Mouse (Mus musculus): ENCODE data around the gene Gm10337.

The Gm10337 gene

DNA sequence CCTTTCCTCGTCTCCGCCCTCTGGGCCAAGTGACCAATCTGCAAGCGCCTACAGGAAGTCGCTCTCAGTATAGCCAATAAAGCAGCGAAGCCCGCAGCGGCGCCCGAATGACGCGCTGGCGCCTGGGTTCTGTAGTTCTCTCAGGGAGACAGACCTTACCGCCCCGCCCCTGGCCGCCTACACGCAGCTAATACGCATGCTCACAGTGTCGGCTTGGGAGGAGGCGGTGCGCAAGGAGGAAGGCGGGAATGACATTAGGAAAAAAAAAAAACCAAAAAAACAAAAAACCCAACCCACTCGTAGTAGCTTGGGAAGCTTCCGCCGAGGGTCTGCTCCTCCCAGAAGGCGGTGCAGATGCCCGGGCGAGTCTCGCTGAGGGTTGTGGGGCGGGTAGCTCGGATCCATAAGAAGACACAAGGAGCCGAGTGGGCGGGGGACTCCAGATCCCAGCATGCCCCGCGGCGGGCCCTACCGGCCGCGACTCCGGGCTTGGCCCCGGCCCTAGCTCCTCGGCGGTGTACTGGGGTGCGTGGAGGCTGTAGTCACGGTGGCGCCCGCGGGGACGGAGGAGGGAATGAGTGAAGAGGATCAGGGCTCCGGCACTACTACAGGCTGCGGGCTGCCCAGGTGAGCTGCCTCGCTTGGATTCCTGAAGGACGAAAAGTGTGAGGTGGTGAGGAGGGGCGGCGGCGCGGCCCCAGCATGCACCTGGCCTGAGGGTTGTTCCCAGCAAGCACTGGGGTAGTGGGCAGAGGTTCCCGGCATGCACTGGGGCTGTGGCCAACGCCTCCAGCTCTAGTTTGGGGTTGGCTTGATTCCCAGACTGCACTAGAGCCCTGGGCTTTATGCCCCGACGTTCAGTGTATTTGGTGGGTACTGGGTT, 14.7 kb downstream of the Gm10337 start, which contains the start of gene Tarbp2:
TSS of gene Tarbp2 (plus strand) at position 217 of the 883 bp plus-strand sequence.
- peak; percentile 99 to 100 for DNase-seq

- no peak for DNase-seq
Observed at GRCm38 (mm10) chr15:102518859-102519201, 15.3 kb downstream of the Gm10337 start.

GRCm38 (mm10) chr15:102519211-102520141, 16.0 kb downstream of the Gm10337 start:
- DNase-seq: no peak

- no peak for DNase-seq
Observed at GRCm38 (mm10) chr15:102520416-102520815, 16.9 kb downstream of the Gm10337 start.

- no peak for DNase-seq
Observed at GRCm38 (mm10) chr15:102521480-102521879, 18.0 kb downstream of the Gm10337 start.

- peak; percentile 65 to 71 for DNase-seq
Observed at GRCm38 (mm10) chr15:102524892-102525485, 21.5 kb downstream of the Gm10337 start, which contains the start of gene Npff. Gene Npff (minus strand): TSS chr15:102524942.

DNA sequence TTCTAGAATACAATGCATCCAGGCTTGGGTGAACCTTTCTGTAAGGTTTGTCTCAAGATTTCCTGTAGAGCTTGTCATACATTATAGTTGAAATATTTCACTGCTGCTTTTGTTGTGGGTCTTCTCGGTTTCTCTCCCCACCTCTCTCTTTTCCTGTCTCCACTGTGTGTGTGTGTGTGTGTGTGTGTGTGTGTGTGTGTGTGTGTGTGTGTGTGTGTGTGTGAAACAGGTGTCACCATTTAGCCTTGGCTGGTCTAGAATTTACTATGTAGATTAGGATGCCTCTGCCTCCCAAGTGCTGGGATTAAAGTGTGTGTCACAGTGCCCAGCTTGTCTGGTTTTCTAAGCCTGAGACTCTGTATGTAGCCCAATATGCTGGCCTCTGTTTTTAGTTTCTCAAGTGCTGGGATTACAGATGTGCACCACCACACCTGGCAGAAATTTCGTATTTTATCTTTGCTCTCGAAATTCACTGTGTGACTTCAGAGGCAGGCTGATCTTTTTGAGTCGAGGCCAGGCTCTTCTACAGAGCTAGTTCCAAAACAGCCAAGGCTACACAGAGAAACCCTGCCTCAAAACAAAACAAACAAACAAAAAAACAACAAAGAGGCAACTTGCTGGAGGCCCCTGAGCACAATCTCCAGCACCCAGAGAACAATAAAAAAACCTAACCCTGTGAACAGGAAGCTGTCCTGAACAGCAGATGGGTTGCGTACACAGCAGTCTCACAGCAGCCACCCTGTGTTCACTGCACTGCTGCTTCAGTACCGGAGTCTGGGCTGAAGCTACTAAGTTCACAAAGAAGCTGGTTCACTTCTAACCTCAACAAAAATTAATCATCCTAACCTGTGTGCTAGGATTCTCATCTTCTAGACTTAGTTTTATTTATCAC, 22.8 kb downstream of the Gm10337 start:
- DNase-seq: peak; percentile 24 to 39

DNA sequence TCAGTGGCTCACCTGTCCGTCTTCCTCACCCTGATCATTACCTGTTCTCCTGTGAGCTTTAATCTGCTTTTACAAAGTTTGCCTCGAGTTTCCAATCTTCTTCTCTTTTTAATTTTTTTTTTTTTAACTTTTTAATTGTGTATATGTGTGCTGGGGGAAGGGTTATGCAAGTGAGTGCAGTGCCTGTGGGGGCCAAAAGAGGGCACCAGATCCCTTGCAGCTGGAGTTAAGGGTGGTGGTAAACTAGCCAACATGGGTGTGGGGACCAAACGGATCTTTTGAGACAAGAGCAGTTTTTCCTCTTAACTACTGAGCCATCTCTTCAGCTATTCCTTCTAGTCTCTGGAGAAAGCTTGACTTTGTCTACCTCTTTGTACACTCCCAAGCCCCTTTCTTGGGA, 24.4 kb downstream of the Gm10337 start:
- DNase-seq: peak in 1 of 2 experiments; percentile 31

GRCm38 (mm10) chr15:102528396-102528795, 24.9 kb downstream of the Gm10337 start:
- no peak for DNase-seq

DNA sequence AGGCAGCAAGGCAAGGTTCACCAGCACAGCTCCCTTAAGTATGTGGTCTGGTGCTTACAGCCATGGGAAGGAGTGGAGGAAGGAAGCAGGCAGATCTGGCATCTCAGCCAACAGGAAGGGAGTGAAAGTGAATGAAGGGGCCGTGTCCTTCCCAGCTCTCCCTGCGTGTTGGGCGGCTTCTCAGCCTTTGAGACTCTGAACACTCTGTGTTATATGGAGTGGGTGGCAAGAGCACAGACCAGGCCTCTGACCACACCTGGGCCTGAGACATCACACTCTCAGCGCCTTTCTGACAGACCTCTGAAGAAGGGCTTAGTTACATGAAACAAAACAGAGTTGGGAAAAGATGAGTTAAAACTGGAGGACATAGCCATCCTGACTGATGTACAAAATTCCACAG, 27.0 kb downstream of the Gm10337 start:
- no peak for DNase-seq

- DNase-seq: no peak
Observed at GRCm38 (mm10) chr15:102531586-102531985, 28.1 kb downstream of the Gm10337 start.

DNA sequence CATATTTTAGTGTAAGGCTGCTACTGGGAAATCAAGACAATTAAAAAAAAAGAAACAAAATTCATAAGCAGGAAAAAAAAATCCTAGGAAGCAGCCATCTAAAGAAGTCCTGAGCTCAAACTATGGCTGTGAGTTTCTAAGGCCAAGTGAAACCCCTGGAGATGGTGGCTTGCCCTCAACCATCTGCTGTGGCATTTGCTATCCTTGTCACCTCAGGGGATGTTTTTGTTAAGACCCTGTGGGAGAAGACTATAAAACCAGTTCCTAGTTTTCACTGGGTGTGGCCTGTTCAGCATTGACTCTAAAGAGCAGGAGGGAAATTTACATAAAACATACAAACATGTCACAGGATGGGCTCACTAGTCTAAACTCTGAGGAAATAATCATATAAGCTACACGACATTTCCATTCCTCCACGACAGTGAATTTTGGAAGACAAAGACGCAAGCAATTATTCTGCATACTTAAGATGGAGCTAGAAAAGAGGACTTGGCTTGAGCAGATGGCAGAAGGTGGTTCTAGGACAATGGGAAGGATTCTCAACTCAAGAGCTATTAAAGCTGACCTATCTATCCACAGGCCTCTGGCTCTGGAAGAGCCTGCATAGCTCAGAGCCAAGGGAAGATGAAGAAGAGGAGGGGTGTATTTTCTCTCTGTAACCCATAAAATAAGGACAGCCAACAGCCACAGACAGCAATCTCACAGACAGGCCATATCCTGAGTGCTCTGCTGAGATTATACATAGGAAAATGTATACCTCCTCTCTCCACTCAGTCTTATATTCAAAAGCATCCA, 28.8 kb downstream of the Gm10337 start:
- no peak for DNase-seq

GRCm38 (mm10) chr15:102533926-102534325, 30.4 kb downstream of the Gm10337 start:
- DNase-seq: no peak

DNA sequence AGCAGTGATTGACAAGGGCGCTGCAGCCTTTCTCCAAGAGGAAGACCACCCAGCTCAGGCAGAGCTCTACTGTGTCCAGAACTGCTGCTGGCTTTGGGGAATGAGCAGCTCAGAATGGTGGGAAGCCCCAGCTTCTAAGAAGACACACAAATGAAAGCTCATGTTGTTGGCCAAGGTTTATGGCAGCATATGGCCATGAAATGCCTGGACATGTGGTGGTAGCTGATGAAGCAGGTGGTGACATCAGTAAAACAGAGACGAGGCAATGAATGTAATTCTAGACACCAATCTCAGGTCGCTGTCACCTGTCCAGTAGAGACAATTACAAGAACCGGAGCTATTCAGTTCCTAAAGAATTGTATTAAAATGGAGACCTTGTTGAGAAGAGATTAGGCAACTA, 41.3 kb downstream of the Gm10337 start:
- no peak for DNase-seq

DNA sequence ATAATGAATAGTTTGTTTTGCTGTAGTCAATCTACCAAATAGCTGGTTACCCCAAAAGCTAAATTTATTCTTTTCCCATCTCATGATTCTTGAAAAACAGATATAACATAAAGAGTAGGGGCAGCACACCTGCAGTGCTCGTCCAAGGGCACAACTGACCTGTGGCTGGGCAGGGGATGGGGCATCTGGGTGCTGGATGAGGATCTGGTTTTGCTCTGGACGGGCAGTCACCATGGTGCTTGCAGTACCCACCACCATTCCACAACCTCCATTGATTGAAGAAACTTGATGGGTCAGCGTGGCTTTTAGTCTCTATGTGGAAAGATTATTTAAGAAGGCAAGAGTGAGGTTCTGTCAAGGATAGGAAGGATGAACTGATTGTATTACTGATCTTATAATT, 42.7 kb downstream of the Gm10337 start:
- DNase-seq: no peak

GRCm38 (mm10) chr15:102546677-102547427, 43.3 kb downstream of the Gm10337 start:
- no peak for DNase-seq

DNA sequence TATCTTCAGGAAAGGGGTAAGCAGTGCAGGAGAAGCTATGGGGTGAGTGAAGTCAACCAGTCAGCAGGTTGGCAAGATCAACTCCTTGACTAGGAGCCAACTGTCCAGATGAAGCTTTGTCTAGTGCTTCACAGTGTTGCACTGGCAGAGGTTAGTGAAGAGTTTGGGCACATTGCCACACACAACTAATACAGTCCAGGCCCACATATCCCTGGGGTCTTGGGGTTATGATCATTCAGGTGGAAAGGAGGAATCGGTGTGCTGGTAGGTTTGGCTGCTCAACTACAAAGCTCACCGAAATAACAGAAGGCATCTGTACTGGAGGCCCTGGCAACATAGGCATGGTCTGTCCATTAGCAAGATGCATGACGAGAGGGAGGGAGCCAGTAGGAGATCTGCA, 44.0 kb downstream of the Gm10337 start:
- DNase-seq: no peak

DNA sequence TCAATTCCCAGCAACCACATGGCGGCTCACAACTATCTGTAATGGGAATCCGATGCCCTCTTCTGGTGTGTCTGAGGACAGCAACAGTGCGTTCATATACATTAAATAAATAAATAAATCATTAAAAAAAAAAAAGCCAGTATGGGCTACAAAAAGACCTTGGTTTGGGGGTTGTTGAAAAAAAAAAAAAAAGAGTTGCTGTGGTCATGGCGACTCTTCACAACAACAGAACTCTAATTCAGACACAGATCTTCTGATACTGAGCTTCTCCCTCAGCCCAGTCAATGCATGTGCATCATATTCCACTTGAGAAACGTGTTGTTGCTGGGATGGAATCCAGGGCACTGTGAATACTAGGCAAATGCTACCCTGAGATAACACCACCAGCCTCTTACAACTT, 49.1 kb downstream of the Gm10337 start:
- no peak for DNase-seq

Data from thymus, postnatal 36 days (tissue).